Mouse (Mus musculus) stomach, postnatal 0 days (tissue): ENCODE results near the gene Gm17949.

ENCODE experiments used
- CTCF ChIP-seq: IDR thresholded peaks from 2 replicates; pipeline ENCODE4 v1.5.1; 2016; ENCODE audit warnings: antibody characterized with exemption, low read depth, mild to moderate bottlenecking, moderate library complexity
- EP300 ChIP-seq: optimal IDR thresholded peaks from 2 replicates; pipeline ENCODE3; 2016; ENCODE audit warnings: antibody characterized with exemption

GRCm38 (mm10) chr17:56999968-57000609, 11.2 kb upstream of the Gm17949 start, which contains the start of gene Pspn:
- TF ChIP-seq EP300 (no peak), CTCF (no peak)
